ENCODE assay signal across 11 mouse cellular contexts in the genomic region with DNA sequence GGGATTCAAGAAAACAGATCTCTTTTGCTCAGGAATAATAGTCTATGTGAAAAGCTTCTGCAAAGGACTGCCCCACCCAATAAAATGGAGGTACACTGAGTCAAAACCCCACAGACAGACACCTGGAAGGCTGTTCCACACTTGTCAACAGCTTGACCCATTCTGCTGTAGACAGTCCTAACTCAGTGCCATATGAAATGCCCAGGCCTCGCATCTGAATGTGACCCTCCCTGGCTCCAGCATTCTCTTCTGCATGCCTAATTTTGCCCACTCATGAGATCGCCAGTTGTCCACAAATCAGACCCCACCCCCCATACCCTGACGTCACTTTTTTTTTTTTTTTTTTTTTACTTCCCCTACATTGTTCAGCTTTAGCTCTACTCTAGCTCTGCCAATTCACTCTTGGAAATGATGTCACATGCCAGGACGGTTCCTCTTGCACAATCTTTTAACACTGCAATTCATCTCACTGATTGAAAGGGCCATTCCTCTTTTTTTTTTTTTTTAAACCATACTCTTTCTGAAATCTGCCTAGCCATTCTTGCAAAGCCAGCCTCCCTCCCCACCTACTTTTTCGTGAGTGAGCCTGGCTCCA. TPM values are rescaled to one million over a fixed set of nuclear protein-coding genes. Genes with fewer than 3 reads are reported as not detected.
DNase-seq lines count a peak whose midpoint lies in the region; ATAC-seq and TF ChIP-seq lines count a peak whose summit lies in the region.
"Had no signal": no experiment of that assay in that cellular context is flagged by ENCODE, and none has a peak within 500 bp of the region (broad histone marks: within the 10 kb centered on the region; RNA-seq: fewer than 3 reads in every experiment).

No protein-coding gene starts in this region.

- WGBS in forebrain, embryonic 12.5 days, result 51% methylated on average over 5 of the region's 5 CpGs
- 36% methylated on average over 5 of the region's 5 CpGs for WGBS in lung, postnatal 0 days

- intact Hi-C loops in heart, postnatal 14 days (cut with DNase I), result no loop called here
- intact Hi-C loops in gastrocnemius, postnatal 36 days (cut with DNase I), result no loop called here

- 0 out of 2 replicates have a peak, but pooled peaks have one; percentile 25 for TF ChIP-seq EP300 in lung, postnatal 0 days (IDR thresholded peaks at IDR 0.05)

- no peak overlapping the region for H3K27ac ChIP-seq in ES-E14 (ENCODE audit: insufficient read depth, low read depth, low read length, poor library complexity, severe bottlenecking)
- H3K27ac ChIP-seq in forebrain, embryonic 12.5 days, result peak overlapping the region; percentile 38; the same call in 1 of the 2 replicates
- H3K27ac ChIP-seq in lung, postnatal 0 days (ENCODE audit: low read length), result no peak overlapping the region
- H3K27ac ChIP-seq: neural tube, embryonic 12.5 days had no signal

- H3K9me3 ChIP-seq in ES-E14 (ENCODE audit: control insufficient read depth, insufficient read depth, low read depth, low read length), result no peaks in the 10 kb centered on the region
- no peaks in the 10 kb centered on the region for H3K9me3 ChIP-seq in forebrain, embryonic 12.5 days
- no peaks in the 10 kb centered on the region for H3K9me3 ChIP-seq in lung, postnatal 0 days (ENCODE audit: low read length)
- H3K9me3 ChIP-seq: neural tube, embryonic 12.5 days had no signal

- in situ Hi-C loops in ES-E14 (cut with MboI; ENCODE audit: low sequenced_read_pairs in 2 of 2, unreplicated experiment in 2 of 2), result no loop called here

- no peak overlapping the region for H3K4me3 ChIP-seq in ES-E14 (ENCODE audit: insufficient read depth in 1 of 2, low read depth in 1 of 2, low read length in 2 of 2, poor library complexity in 1 of 2, severe bottlenecking in 1 of 2)
- no peak overlapping the region for H3K4me3 ChIP-seq in forebrain, embryonic 12.5 days (replicated peaks)
- H3K4me3 ChIP-seq in lung, postnatal 0 days (ENCODE audit: low read depth, low read length), result no peak overlapping the region
- H3K4me3 ChIP-seq: neural tube, embryonic 12.5 days had no signal

- no peak overlapping the region for H3K4me2 ChIP-seq in forebrain, embryonic 12.5 days
- no peak overlapping the region for H3K4me2 ChIP-seq in lung, postnatal 0 days (replicated peaks; ENCODE audit: low read depth, low read length)
- H3K4me2 ChIP-seq: neural tube, embryonic 12.5 days had no signal

- H3K27me3 ChIP-seq in forebrain, embryonic 12.5 days, result no peaks in the 10 kb centered on the region
- H3K27me3 ChIP-seq in lung, postnatal 0 days (replicated peaks; ENCODE audit: insufficient read depth, low read length), result no peaks in the 10 kb centered on the region
- H3K27me3 ChIP-seq: neural tube, embryonic 12.5 days had no signal

- TF ChIP-seq CTCF in lung, postnatal 0 days (IDR thresholded peaks at IDR 0.05), result no peak

- DNase-seq in heart, adult 11 months, result peak; percentile 94
- no peak for DNase-seq in heart, postnatal 14 days
- no peak for DNase-seq in ES-E14 (ENCODE audit: low read depth, low spot score)
- DNase-seq in lung, postnatal 0 days (ENCODE audit: low spot score), result peak; percentile 81
- no peak for DNase-seq in right cerebral cortex, postnatal 25 days
- no peak for DNase-seq in gastrocnemius, postnatal 36 days
- no peak for DNase-seq in layer of hippocampus, postnatal 36 days
- DNase-seq: kidney, postnatal 10 days; thymus, postnatal 14 days had no signal

- H3K36me3 ChIP-seq in ES-E14 (ENCODE audit: control insufficient read depth, insufficient read depth, low read length, poor library complexity, severe bottlenecking), result no peaks in the 10 kb centered on the region
- no peaks in the 10 kb centered on the region for H3K36me3 ChIP-seq in forebrain, embryonic 12.5 days (replicated peaks)
- no peaks in the 10 kb centered on the region for H3K36me3 ChIP-seq in lung, postnatal 0 days (ENCODE audit: insufficient read depth, low read length)
- H3K36me3 ChIP-seq: neural tube, embryonic 12.5 days had no signal

- ATAC-seq in forebrain, embryonic 12.5 days (ENCODE audit: low FRiP score), result no peak
- ATAC-seq in lung, postnatal 0 days, result peak; percentile 73

- no peak overlapping the region for H3K9ac ChIP-seq in ES-E14 (ENCODE audit: insufficient read depth, low read depth, low read length, poor library complexity, severe bottlenecking)
- H3K9ac ChIP-seq in forebrain, embryonic 12.5 days, result no peak overlapping the region
- no peak overlapping the region for H3K9ac ChIP-seq in lung, postnatal 0 days (replicated peaks; ENCODE audit: low read depth)
- H3K9ac ChIP-seq: neural tube, embryonic 12.5 days had no signal

- no peaks in the 10 kb centered on the region; a peak in 1 of 4 replicates for H3K4me1 ChIP-seq in ES-E14 (ENCODE audit: control insufficient read depth in 2 of 2, insufficient read depth in 2 of 2, low read length in 2 of 2, poor library complexity in 1 of 2)
- peaks cover 14% of the 10 kb centered on the region for H3K4me1 ChIP-seq in forebrain, embryonic 12.5 days
- H3K4me1 ChIP-seq in lung, postnatal 0 days (ENCODE audit: insufficient read depth, low read depth, low read length), result peaks cover 3% of the 10 kb centered on the region; the same call in 1 of the 2 replicates

TF ChIP-seq in ES-E14, 5 proteins besides CTCF, POLR2A, EP300 and RAD21:
- TF ChIP-seq ZNF384 (IDR thresholded peaks at IDR 0.05; ENCODE audit: low read depth, low read length) (peak; percentile 69), MAFK (IDR thresholded peaks at IDR 0.05; ENCODE audit: insufficient read depth, low read depth, low read length) (no peak)
TF ChIP-seq in ES-E14: peak in this region for 1.

RNA-seq across cellular contexts. Expression of a gene that starts 1.5 kb away (rescaled TPM):
- under 1 TPM; 0.73 to 0.84 TPM for total RNA-seq in heart, postnatal 14 days (2021)
- total RNA-seq in ES-E14 (2012; rRNA removed), result 0.09 and 0.42 TPM in 2 replicates
- 0.08 and 0.93 TPM in 2 replicates for polyA plus RNA-seq in forebrain, embryonic 12.5 days (2016; fragmentation: Nextera tagmentation; extraction: Ambion mirVana)
- polyA plus RNA-seq in lung, postnatal 0 days (2015; fragmentation: Nextera tagmentation; extraction: Ambion mirVana), result 0.37 and 0.78 TPM in 2 replicates
- under 1 TPM in 1 of 2 experiments, not detected in 1; 0.35 TPM for total RNA-seq in gastrocnemius, postnatal 36 days (2021)
- total RNA-seq in layer of hippocampus, postnatal 36 days (2021), result 1 to 10 TPM; 2.1 to 3.4 TPM

RNA-seq across cellular contexts. Expression of a gene that starts 48.6 kb away (rescaled TPM):
- total RNA-seq in heart, postnatal 14 days (2021), result 10 to 100 TPM; 13.3 to 19.9 TPM
- 1.0 and 1.5 TPM in 2 replicates for total RNA-seq in ES-E14 (2012; rRNA removed)
- 5.7 TPM in 2 replicates for polyA plus RNA-seq in forebrain, embryonic 12.5 days (2016; fragmentation: Nextera tagmentation; extraction: Ambion mirVana)
- 27.8 and 31.8 TPM in 2 replicates for polyA plus RNA-seq in lung, postnatal 0 days (2015; fragmentation: Nextera tagmentation; extraction: Ambion mirVana)
- total RNA-seq in gastrocnemius, postnatal 36 days (2021), result 1 to 10 TPM; 3.2 to 7.4 TPM
- 1 to 10 TPM; 3.5 to 4.6 TPM for total RNA-seq in layer of hippocampus, postnatal 36 days (2021)

Comparison
In these comparisons a context has a peak if more than half of its experiments do, and no peak if none do; other contexts are left out.
1. DNase-seq: peak in heart, adult 11 months (single experiment) and lung, postnatal 0 days (single experiment); none in heart, postnatal 14 days (0 of 2), ES-E14 (single experiment), right cerebral cortex, postnatal 25 days (single experiment), gastrocnemius, postnatal 36 days (0 of 2) and layer of hippocampus, postnatal 36 days (0 of 2).